Mouse (Mus musculus) limb, embryonic 13.5 days (tissue): ENCODE measurements around the gene Fkbp1b. TPM values are rescaled to one million over a fixed set of nuclear protein-coding genes. Genes with fewer than 3 reads are reported as not detected.
"Not testable (repeated sequence)": the region's sequence is repeated elsewhere in the genome, so short reads cannot be mapped to it uniquely, and the experiment has no call there.

Experiments used
- ATAC-seq: fragments of 200-750 bp; cut with Nextera tagmentation; 2 replicates; pipeline ENCODE4 v1.8.0; 2017; ENCODE audit warnings: low read depth, moderate number of reproducible peaks, moderate TSS enrichment; ENCODE audit not compliant: low FRiP score
- H3K27ac ChIP-seq: fragments of 300-500 bp; sonication (generic); 2 replicates; pipeline ENCODE4 v1.5.1; 2015; ENCODE audit warnings: inconsistent platforms, mild to moderate bottlenecking, moderate library complexity
- H3K27me3 ChIP-seq: fragments of 300-500 bp; sonication (generic); 2 replicates; pipeline ENCODE4 v1.6.1; 2015; ENCODE audit warnings: mild to moderate bottlenecking, inconsistent platforms
- H3K36me3 ChIP-seq: fragments of 300-500 bp; sonication (generic); 2 replicates; pipeline ENCODE4 v1.6.1; 2015; ENCODE audit warnings: inconsistent platforms, mild to moderate bottlenecking, moderate library complexity
- H3K4me1 ChIP-seq: fragments of 300-500 bp; sonication (generic); 2 replicates; pipeline ENCODE4 v1.6.1; 2015; ENCODE audit warnings: inconsistent platforms
- H3K4me2 ChIP-seq: fragments of 300-500 bp; sonication (generic); replicated peaks from 2 replicates; pipeline ENCODE4 v1.6.1; 2015; ENCODE audit warnings: inconsistent platforms, mild to moderate bottlenecking, moderate library complexity
- H3K4me3 ChIP-seq: fragments of 300-500 bp; sonication (generic); 2 replicates; pipeline ENCODE4 v1.5.1; 2015; ENCODE audit warnings: moderate library complexity, mild to moderate bottlenecking, inconsistent platforms
- H3K9ac ChIP-seq: fragments of 300-500 bp; sonication (generic); 2 replicates; pipeline ENCODE4 v1.6.1; 2015; ENCODE audit warnings: mild to moderate bottlenecking, inconsistent platforms
- H3K9me3 ChIP-seq: fragments of 300-500 bp; sonication (generic); 2 replicates; pipeline ENCODE4 v1.6.1; 2016; ENCODE audit warnings: inconsistent platforms
- WGBS: fragments of 180-500 bp; shearing (Covaris S2); methylation state at CpG from one replicate; pipeline ENCODE4 v1.1.7; 2015; 5-methylcytosine and 5-hydroxymethylcytosine counted together
- polyA plus RNA-seq: library from polyadenylated mRNA; unstranded; fragments of >200 nt; fragmentation: Nextera tagmentation; extraction: Ambion mirVana; gene quantifications from 2 replicates; pipeline ENCODE4 v1.2.1, GENCODE M21; 2015

The Fkbp1b gene
- polyA plus RNA-seq, 1 experiment from 2014 or later = 14.8 TPM

DNA sequence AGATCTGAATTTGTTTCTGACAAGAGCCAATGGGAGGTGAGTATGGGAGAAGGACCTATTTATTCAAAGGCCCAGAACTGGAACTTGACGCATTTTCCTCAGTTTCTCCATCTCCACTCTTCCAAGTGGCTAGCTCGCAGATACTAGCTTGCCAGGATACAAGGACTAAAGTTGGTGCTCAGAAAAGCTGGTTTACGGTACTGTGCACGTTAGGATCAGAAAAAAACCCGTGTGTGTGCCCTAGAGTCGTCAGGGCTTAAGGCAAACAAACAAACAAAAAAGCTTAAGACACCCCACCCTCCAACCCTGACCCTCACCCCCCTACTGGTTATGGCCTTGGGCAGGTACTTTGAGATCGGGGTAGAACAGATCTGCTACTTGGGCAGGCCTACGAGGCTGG lies 1.1 kb upstream of the Fkbp1b start:
- Histone ChIP-seq H3K27ac (no peak overlapping the region), H3K4me1 (peaks cover 27% of the 10 kb centered on the region)

GRCm38 (mm10) chr12:4840741-4841140 lies 650 bp downstream of the Fkbp1b start:
- H3K9me3 ChIP-seq = no peaks in the 10 kb centered on the region
- ATAC-seq = peak; percentile 4; the same call in 1 of the 2 replicates
- peak overlapping the region; percentile 78 for H3K4me3 ChIP-seq
- no peaks in the 10 kb centered on the region; the same call in 1 of the 2 replicates for H3K27me3 ChIP-seq
- peak overlapping the region; percentile 83 for H3K9ac ChIP-seq
- H3K27ac ChIP-seq = no peak overlapping the region
- peaks cover 27% of the 10 kb centered on the region for H3K4me1 ChIP-seq
- peak overlapping the region; percentile 90 for H3K4me2 ChIP-seq
- under 1% methylated on average over 11 of the region's 11 CpGs for WGBS
- H3K36me3 ChIP-seq = 0 out of 2 replicates have a peak, but pooled peaks cover 9% of the 10 kb centered on the region

More for the DNA sequence above, 1.1 kb upstream of the Fkbp1b start:
- Histone ChIP-seq H3K36me3 (0 out of 2 replicates have a peak, but pooled peaks cover 2% of the 10 kb centered on the region), H3K9me3 (no peaks in the 10 kb centered on the region), H3K4me2 (0 out of 2 replicates have a peak overlapping the region, but pooled peaks have one; percentile 90), H3K27me3 (no peaks in the 10 kb centered on the region; the same call in 1 of the 2 replicates), H3K9ac (no peak overlapping the region), H3K4me3 (no peak overlapping the region)
- WGBS = 88% methylated on average over 8 of the region's 8 CpGs
- no peak for ATAC-seq

GRCm38 (mm10) chr12:4840010-4840409 lies 1.4 kb downstream of the Fkbp1b start:
- Histone ChIP-seq H3K4me1 (peaks cover 27% of the 10 kb centered on the region), H3K9me3 (no peaks in the 10 kb centered on the region), H3K36me3 (0 out of 2 replicates have a peak, but pooled peaks cover 9% of the 10 kb centered on the region), H3K4me2 (peak overlapping the region; percentile 90), H3K27me3 (no peaks in the 10 kb centered on the region; the same call in 1 of the 2 replicates), H3K4me3 (peak overlapping the region; percentile 78), H3K9ac (no peak overlapping the region), H3K27ac (no peak overlapping the region)
- no peak for ATAC-seq
- WGBS = 47% methylated on average over 6 of the region's 6 CpGs

GRCm38 (mm10) chr12:4836959-4837358 lies 4.4 kb downstream of the Fkbp1b start:
- no peak overlapping the region for H3K9ac ChIP-seq
- no peak overlapping the region for H3K4me2 ChIP-seq
- 13% methylated on average over 4 of the region's 4 CpGs for WGBS
- H3K27ac ChIP-seq = no peak overlapping the region
- peaks cover 13% of the 10 kb centered on the region for H3K4me1 ChIP-seq
- no peaks in the 10 kb centered on the region; the same call in 1 of the 2 replicates for H3K27me3 ChIP-seq
- H3K9me3 ChIP-seq = no peaks in the 10 kb centered on the region
- no peak for ATAC-seq
- H3K36me3 ChIP-seq = peaks cover 20% of the 10 kb centered on the region
- H3K4me3 ChIP-seq = no peak overlapping the region

- Histone ChIP-seq H3K4me3 (no peak overlapping the region), H3K9ac (no peak overlapping the region), H3K36me3 (peaks cover 81% of the 10 kb centered on the region), H3K4me2 (no peak overlapping the region), H3K27me3 (no peaks in the 10 kb centered on the region), H3K27ac (no peak overlapping the region), H3K9me3 (no peaks in the 10 kb centered on the region), H3K4me1 (no peaks in the 10 kb centered on the region)
- WGBS = 77% methylated on average over 3 of the region's 3 CpGs
- no peak for ATAC-seq
Measured at GRCm38 (mm10) chr12:4827256-4827655, 14.1 kb downstream of the Fkbp1b start.

GRCm38 (mm10) chr12:4817361-4818101 lies 23.9 kb downstream of the Fkbp1b start, which contains the start of gene Sf3b6:
Sf3b6 (plus strand) TSS chr12:4817544.
- Histone ChIP-seq H3K9ac (peak within 1 kb of the TSS; percentile 83), H3K27ac (peak within 1 kb of the TSS; percentile 89), H3K4me2 (peak within 1 kb of the TSS; percentile 89), H3K9me3 (no peaks in the 10 kb centered on the region), H3K36me3 (peaks cover 24% of the 10 kb centered on the region), H3K4me3 (peak within 1 kb of the TSS; percentile 89), H3K27me3 (no peaks in the 10 kb centered on the region), H3K4me1 (peaks cover 16% of the 10 kb centered on the region)
- WGBS = under 1% methylated on average over 49 of the region's 49 CpGs
- ATAC-seq = peak; percentile 97

DNA sequence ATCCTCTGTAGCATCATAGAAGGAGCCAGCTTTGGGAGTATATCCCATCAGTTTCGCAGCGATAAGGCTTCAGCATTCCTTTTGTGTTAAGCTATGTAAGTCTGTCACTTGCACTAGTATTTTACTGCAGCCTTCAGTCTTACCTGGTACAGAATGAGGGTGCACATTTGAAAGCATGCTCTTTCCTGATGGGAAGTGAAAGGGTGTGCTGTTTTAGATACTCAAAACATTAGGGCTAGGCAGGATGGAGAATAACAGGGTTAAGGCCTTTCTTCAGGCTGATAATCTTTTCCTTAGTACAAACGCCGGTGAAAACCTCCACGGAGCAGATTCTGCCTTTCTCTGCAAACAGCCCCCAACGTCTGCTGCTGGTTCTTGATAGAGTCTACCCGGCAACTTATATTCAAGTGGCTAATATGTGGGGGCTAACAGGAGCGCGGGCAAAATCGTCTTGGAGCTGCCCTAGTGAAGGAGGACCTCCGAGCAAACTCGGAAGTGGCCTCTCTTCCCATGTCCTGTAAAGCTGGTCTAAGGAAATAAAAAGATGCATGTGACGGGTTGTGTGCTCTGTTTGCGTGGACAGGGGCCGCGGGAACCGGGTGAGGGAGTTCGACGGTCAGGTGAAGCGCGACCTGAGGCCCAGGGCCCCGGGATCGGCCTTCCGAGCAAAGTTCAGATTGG lies 24.6 kb downstream of the Fkbp1b start:
- Histone ChIP-seq H3K4me1 (peaks cover 16% of the 10 kb centered on the region), H3K27me3 (no peaks in the 10 kb centered on the region), H3K4me3 (peak overlapping the region; percentile 89), H3K9me3 (no peaks in the 10 kb centered on the region), H3K27ac (peak overlapping the region; percentile 89), H3K36me3 (peaks cover 17% of the 10 kb centered on the region), H3K4me2 (peak overlapping the region; percentile 89), H3K9ac (peak overlapping the region; percentile 83)
- ATAC-seq = peak; percentile 77
- WGBS = 8% methylated on average over 24 of the region's 24 CpGs

- H3K4me1 ChIP-seq = peaks cover 11% of the 10 kb centered on the region
- no peaks in the 10 kb centered on the region for H3K27me3 ChIP-seq
- no peak overlapping the region for H3K9ac ChIP-seq
- H3K36me3 ChIP-seq = no peaks in the 10 kb centered on the region
- no peak overlapping the region for H3K27ac ChIP-seq
- no peak overlapping the region for H3K4me3 ChIP-seq
- no peaks in the 10 kb centered on the region for H3K9me3 ChIP-seq
- 76% methylated on average over 4 of the region's 4 CpGs for WGBS
- H3K4me2 ChIP-seq = no peak overlapping the region
- no peak for ATAC-seq
Measured at GRCm38 (mm10) chr12:4813636-4814035, 27.8 kb downstream of the Fkbp1b start.

GRCm38 (mm10) chr12:4811705-4812104 lies 29.7 kb downstream of the Fkbp1b start:
- Histone ChIP-seq H3K4me1 (peaks cover 3% of the 10 kb centered on the region; the same call in 1 of the 2 replicates), H3K36me3 (no peaks in the 10 kb centered on the region)
- WGBS = 70% methylated on average over 3 of the region's 3 CpGs

GRCm38 (mm10) chr12:4811036-4811435 lies 30.4 kb downstream of the Fkbp1b start:
- Histone ChIP-seq H3K4me2 (no peak overlapping the region), H3K4me1 (no peaks in the 10 kb centered on the region), H3K4me3 (no peak overlapping the region), H3K27ac (no peak overlapping the region), H3K27me3 (no peaks in the 10 kb centered on the region), H3K36me3 (no peaks in the 10 kb centered on the region), H3K9me3 (no peaks in the 10 kb centered on the region), H3K9ac (no peak overlapping the region)
- 73% methylated on average over 4 of the region's 4 CpGs for WGBS
- ATAC-seq = no peak

More at GRCm38 (mm10) chr12:4811705-4812104, 29.7 kb downstream of the Fkbp1b start:
- H3K27me3 ChIP-seq = no peaks in the 10 kb centered on the region
- H3K4me2 ChIP-seq = no peak overlapping the region
- H3K4me3 ChIP-seq = no peak overlapping the region
- no peak overlapping the region for H3K27ac ChIP-seq
- no peak overlapping the region for H3K9ac ChIP-seq
- ATAC-seq = no peak
- no peaks in the 10 kb centered on the region for H3K9me3 ChIP-seq

GRCm38 (mm10) chr12:4797471-4797870 lies 43.9 kb downstream of the Fkbp1b start:
- H3K4me3 ChIP-seq, H3K27me3 ChIP-seq, H3K4me1 ChIP-seq, H3K4me2 ChIP-seq, H3K9ac ChIP-seq, ATAC-seq, H3K36me3 ChIP-seq, H3K9me3 ChIP-seq, H3K27ac ChIP-seq: not testable (repeated sequence)
- WGBS = 67% methylated on average over 6 of the region's 6 CpGs

GRCm38 (mm10) chr12:4793718-4794117 lies 47.7 kb downstream of the Fkbp1b start:
- Histone ChIP-seq H3K4me3 (no peak overlapping the region), H3K27me3 (no peaks in the 10 kb centered on the region), H3K9me3 (no peaks in the 10 kb centered on the region), H3K27ac (no peak overlapping the region), H3K4me2 (no peak overlapping the region), H3K9ac (no peak overlapping the region), H3K36me3 (no peaks in the 10 kb centered on the region), H3K4me1 (no peaks in the 10 kb centered on the region)
- ATAC-seq = no peak
- WGBS = 71% methylated on average over 1 of the region's 1 CpGs
